Mouse (Mus musculus): Measurements from ENCODE around the gene Zfand2b. TPM values are rescaled to one million over a fixed set of nuclear protein-coding genes. Genes with fewer than 3 reads are reported as not detected.

Zfand2b gene
- polyA plus RNA-seq, 1 experiment, result 43.4 TPM

DNA sequence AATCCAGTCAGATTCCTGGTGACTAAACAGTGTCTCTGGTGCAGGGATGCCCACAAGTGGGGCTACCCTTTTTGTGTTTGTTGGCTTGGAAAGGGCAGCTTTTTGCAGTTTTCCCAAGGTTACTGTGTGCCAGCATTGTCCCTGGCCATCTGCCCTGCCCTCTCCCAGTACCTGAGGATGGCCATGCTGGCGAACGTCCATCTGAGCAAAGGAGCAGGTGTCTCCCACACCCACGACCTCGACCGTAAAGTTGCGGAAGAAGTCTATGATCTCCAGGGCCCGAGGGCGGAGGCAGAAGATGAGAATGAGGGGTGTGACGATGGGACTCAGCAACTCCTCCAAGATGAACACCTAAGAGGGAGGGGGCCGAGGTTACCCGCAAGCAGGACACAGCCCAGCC is 17.0 kb downstream of the Zfand2b start:
- TF ChIP-seq REST (IDR thresholded peaks at IDR 0.05; ENCODE audit: insufficient read depth, insufficient read length), result no peak
- no peak for TF ChIP-seq MYOG (IDR thresholded peaks at IDR 0.05; ENCODE audit: control insufficient read depth in 1 of 3, insufficient read depth in 1 of 3, insufficient read length in 2 of 3, low read depth in 2 of 3)
- no peak for TF ChIP-seq USF1 (IDR thresholded peaks at IDR 0.05; ENCODE audit: low read depth)
- TF ChIP-seq TCF12 (IDR thresholded peaks at IDR 0.05; ENCODE audit: insufficient read depth, poor library complexity, severe bottlenecking), result no peak
- TF ChIP-seq TCF3 (IDR thresholded peaks at IDR 0.05; ENCODE audit: insufficient read length, low read depth), result no peak
- TF ChIP-seq CEBPB (IDR thresholded peaks at IDR 0.05; ENCODE audit: insufficient read depth, poor library complexity, severe bottlenecking), result no peak
- no peak for TF ChIP-seq SRF (IDR thresholded peaks at IDR 0.05; ENCODE audit: control insufficient read depth, insufficient read length, low read depth)
- TF ChIP-seq MAX (IDR thresholded peaks at IDR 0.05; ENCODE audit: low read depth), result no peak
- no peak for TF ChIP-seq POLR2A (IDR thresholded peaks at IDR 0.05; ENCODE audit: insufficient read length, low read depth)
- no peak for TF ChIP-seq POLR2AphosphoS2 (IDR thresholded peaks at IDR 0.05; ENCODE audit: insufficient read length, low read depth)
- no peak for TF ChIP-seq MYOD1 (IDR thresholded peaks at IDR 0.05; ENCODE audit: control insufficient read depth in 1 of 3, insufficient read length in 2 of 3, low read depth in 2 of 3)
- no peak for TF ChIP-seq E2F4 (IDR thresholded peaks at IDR 0.05; ENCODE audit: insufficient read depth)
- no peaks in the 10 kb centered on the region for H3K27me3 ChIP-seq (ENCODE audit: control insufficient read depth, insufficient read depth, insufficient read length)
- H3K79me2 ChIP-seq (ENCODE audit: control insufficient read depth, insufficient read depth), result no peaks in the 10 kb centered on the region
- no peak overlapping the region for H3K4me2 ChIP-seq (ENCODE audit: low read depth)
- peaks cover 7% of the 10 kb centered on the region for H3K36me3 ChIP-seq (ENCODE audit: control insufficient read depth, insufficient read depth)
- H3ac ChIP-seq (ENCODE audit: control insufficient read depth, insufficient read length), result no peak overlapping the region
- no peak overlapping the region for H3K4me3 ChIP-seq

DNA sequence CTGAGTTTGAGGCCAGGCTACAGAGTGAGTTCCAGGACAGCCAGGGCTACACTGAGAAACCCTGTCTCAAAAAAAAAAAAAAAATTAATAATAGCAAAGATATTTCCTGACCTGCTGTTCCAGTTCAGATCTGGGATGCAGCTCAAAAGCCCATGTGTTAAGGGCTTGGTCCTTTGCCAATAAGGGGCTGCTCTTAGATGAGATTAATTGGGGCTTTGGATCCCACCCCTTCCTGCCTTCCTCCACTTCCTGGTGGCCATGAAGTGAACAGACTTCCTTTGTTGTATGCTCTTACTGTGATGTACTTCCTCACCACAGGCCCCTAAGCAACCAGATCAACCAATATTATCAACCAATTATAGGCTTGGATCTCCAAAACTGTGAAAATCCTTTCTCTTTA is 18.7 kb downstream of the Zfand2b start:
- Histone ChIP-seq H3K79me2 (ENCODE audit: control insufficient read depth, insufficient read depth) (peaks cover 6% of the 10 kb centered on the region), H3K4me2 (ENCODE audit: low read depth) (no peak overlapping the region), H3ac (ENCODE audit: control insufficient read depth, insufficient read length) (no peak overlapping the region), H3K4me3 (no peak overlapping the region), H3K36me3 (ENCODE audit: control insufficient read depth, insufficient read depth) (peaks cover 7% of the 10 kb centered on the region), H3K27me3 (ENCODE audit: control insufficient read depth, insufficient read depth, insufficient read length) (no peaks in the 10 kb centered on the region)
- TF ChIP-seq SRF (IDR thresholded peaks at IDR 0.05; ENCODE audit: control insufficient read depth, insufficient read length, low read depth), result no peak

DNA sequence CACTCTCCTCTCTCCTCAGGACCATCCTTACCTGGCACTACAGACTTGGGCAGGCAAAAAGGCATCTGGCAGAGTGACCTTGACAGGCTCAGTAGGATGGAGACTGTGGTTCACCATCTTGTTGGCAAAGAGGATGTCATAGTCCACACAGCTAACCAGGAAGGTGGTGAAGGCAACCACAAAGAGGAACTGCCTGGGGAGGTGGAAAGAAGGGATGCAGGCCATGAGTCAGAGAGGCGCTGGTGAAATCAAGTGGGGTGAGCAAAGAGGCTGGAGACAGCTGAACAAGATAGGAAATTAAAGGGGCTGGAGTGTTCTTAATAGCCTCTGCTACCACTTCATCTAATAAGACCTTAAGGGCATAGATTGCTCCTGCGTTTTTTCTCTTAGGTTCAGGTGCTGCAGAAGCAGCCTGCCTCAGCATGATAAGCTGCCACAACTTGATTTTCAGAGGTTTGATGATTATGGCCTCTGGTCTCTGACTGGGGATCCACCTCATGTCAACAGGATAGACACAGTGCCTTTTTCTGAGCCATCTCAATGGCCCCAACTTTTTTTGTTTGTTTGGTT is 19.6 kb downstream of the Zfand2b start:
- Histone ChIP-seq H3K36me3 (ENCODE audit: control insufficient read depth, insufficient read depth) (peaks cover 7% of the 10 kb centered on the region), H3K4me3 (no peak overlapping the region), H3ac (ENCODE audit: control insufficient read depth, insufficient read length) (no peak overlapping the region), H3K27me3 (ENCODE audit: control insufficient read depth, insufficient read depth, insufficient read length) (no peaks in the 10 kb centered on the region), H3K4me2 (ENCODE audit: low read depth) (no peak overlapping the region), H3K79me2 (ENCODE audit: control insufficient read depth, insufficient read depth) (peaks cover 6% of the 10 kb centered on the region)
- no peak for TF ChIP-seq CEBPB (IDR thresholded peaks at IDR 0.05; ENCODE audit: insufficient read depth, poor library complexity, severe bottlenecking)
- TF ChIP-seq POLR2AphosphoS2 (IDR thresholded peaks at IDR 0.05; ENCODE audit: insufficient read length, low read depth), result no peak
- no peak for TF ChIP-seq SRF (IDR thresholded peaks at IDR 0.05; ENCODE audit: control insufficient read depth, insufficient read length, low read depth)
- TF ChIP-seq USF1 (IDR thresholded peaks at IDR 0.05; ENCODE audit: low read depth), result no peak
- TF ChIP-seq E2F4 (IDR thresholded peaks at IDR 0.05; ENCODE audit: insufficient read depth), result no peak
- TF ChIP-seq TCF3 (IDR thresholded peaks at IDR 0.05; ENCODE audit: insufficient read length, low read depth), result no peak
- no peak for TF ChIP-seq MYOG (IDR thresholded peaks at IDR 0.05; ENCODE audit: control insufficient read depth in 1 of 3, insufficient read depth in 1 of 3, insufficient read length in 2 of 3, low read depth in 2 of 3)
- TF ChIP-seq MAX (IDR thresholded peaks at IDR 0.05; ENCODE audit: low read depth), result no peak
- TF ChIP-seq TCF12 (IDR thresholded peaks at IDR 0.05; ENCODE audit: insufficient read depth, poor library complexity, severe bottlenecking), result no peak
- TF ChIP-seq REST (IDR thresholded peaks at IDR 0.05; ENCODE audit: insufficient read depth, insufficient read length), result no peak
- no peak for TF ChIP-seq POLR2A (IDR thresholded peaks at IDR 0.05; ENCODE audit: insufficient read length, low read depth)
- TF ChIP-seq MYOD1 (IDR thresholded peaks at IDR 0.05; ENCODE audit: control insufficient read depth in 1 of 3, insufficient read length in 2 of 3, low read depth in 2 of 3), result no peak

DNA sequence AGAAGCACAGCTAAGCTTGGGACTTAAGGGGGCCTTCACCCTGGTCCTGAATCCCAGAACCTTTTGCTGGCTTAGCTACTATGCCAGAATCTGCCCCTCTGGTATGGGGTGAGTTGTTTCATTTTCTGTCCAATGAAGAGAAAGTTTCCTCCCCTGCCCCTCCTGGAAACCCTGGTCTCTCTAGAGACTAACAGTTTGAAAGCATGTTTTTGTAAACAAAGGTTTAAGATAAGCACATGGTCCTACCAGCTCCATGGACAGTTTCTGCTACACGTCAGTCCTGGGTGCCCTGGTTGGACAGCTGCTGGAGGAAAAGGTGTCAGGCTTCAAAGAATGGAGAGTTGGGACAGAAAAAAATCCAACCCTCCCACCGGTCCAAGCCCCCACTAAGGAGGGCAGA is 22.1 kb downstream of the Zfand2b start:
- H3K4me3 ChIP-seq, result peak overlapping the region; percentile 94
- no peak for TF ChIP-seq POLR2A (IDR thresholded peaks at IDR 0.05; ENCODE audit: insufficient read length, low read depth)
- no peak for TF ChIP-seq MYOG (IDR thresholded peaks at IDR 0.05; ENCODE audit: control insufficient read depth in 1 of 3, insufficient read depth in 1 of 3, insufficient read length in 2 of 3, low read depth in 2 of 3)
- no peak for TF ChIP-seq SRF (IDR thresholded peaks at IDR 0.05; ENCODE audit: control insufficient read depth, insufficient read length, low read depth)
- no peak for TF ChIP-seq REST (IDR thresholded peaks at IDR 0.05; ENCODE audit: insufficient read depth, insufficient read length)
- TF ChIP-seq CEBPB (IDR thresholded peaks at IDR 0.05; ENCODE audit: insufficient read depth, poor library complexity, severe bottlenecking), result no peak
- no peak for TF ChIP-seq MAX (IDR thresholded peaks at IDR 0.05; ENCODE audit: low read depth)
- no peak for TF ChIP-seq POLR2AphosphoS2 (IDR thresholded peaks at IDR 0.05; ENCODE audit: insufficient read length, low read depth)
- no peak for TF ChIP-seq USF1 (IDR thresholded peaks at IDR 0.05; ENCODE audit: low read depth)
- no peak for TF ChIP-seq TCF12 (IDR thresholded peaks at IDR 0.05; ENCODE audit: insufficient read depth, poor library complexity, severe bottlenecking)
- no peak for TF ChIP-seq E2F4 (IDR thresholded peaks at IDR 0.05; ENCODE audit: insufficient read depth)
- no peak for TF ChIP-seq TCF3 (IDR thresholded peaks at IDR 0.05; ENCODE audit: insufficient read length, low read depth)
- no peak for TF ChIP-seq MYOD1 (IDR thresholded peaks at IDR 0.05; ENCODE audit: control insufficient read depth in 1 of 3, insufficient read length in 2 of 3, low read depth in 2 of 3)
- no peaks in the 10 kb centered on the region for H3K27me3 ChIP-seq (ENCODE audit: control insufficient read depth, insufficient read depth, insufficient read length)
- peak overlapping the region; percentile 93 for H3K4me2 ChIP-seq (ENCODE audit: low read depth)
- H3K36me3 ChIP-seq (ENCODE audit: control insufficient read depth, insufficient read depth), result peaks cover 13% of the 10 kb centered on the region
- H3ac ChIP-seq (ENCODE audit: control insufficient read depth, insufficient read length), result no peak overlapping the region
- peaks cover 6% of the 10 kb centered on the region for H3K79me2 ChIP-seq (ENCODE audit: control insufficient read depth, insufficient read depth)

DNA sequence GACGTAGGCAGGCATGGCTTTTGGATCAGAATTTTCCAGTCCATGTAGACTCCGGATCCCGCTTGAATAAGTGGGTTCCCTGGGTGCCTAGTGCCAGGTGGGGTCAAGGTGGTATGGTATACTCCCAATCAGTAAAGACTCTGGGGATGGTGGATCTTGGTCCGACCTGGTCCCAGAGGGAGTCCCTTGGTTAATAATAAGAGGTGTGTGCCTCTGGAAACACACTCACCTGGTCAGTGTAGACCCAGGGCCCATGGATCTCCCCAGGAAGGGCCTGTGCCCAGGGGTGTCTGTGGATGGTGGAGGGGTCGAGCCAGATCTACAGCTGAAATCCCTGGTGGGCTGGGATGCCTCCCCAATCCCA is 22.8 kb downstream of the Zfand2b start:
- H3ac ChIP-seq (ENCODE audit: control insufficient read depth, insufficient read length), result peak overlapping the region; percentile 89
- no peaks in the 10 kb centered on the region for H3K27me3 ChIP-seq (ENCODE audit: control insufficient read depth, insufficient read depth, insufficient read length)
- H3K79me2 ChIP-seq (ENCODE audit: control insufficient read depth, insufficient read depth), result peaks cover 6% of the 10 kb centered on the region
- TF ChIP-seq POLR2A (IDR thresholded peaks at IDR 0.05; ENCODE audit: insufficient read length, low read depth) (no peak), TCF12 (IDR thresholded peaks at IDR 0.05; ENCODE audit: insufficient read depth, poor library complexity, severe bottlenecking) (no peak), REST (IDR thresholded peaks at IDR 0.05; ENCODE audit: insufficient read depth, insufficient read length) (no peak), CEBPB (IDR thresholded peaks at IDR 0.05; ENCODE audit: insufficient read depth, poor library complexity, severe bottlenecking) (no peak), MYOG (IDR thresholded peaks at IDR 0.05; ENCODE audit: control insufficient read depth in 1 of 3, insufficient read depth in 1 of 3, insufficient read length in 2 of 3, low read depth in 2 of 3) (no peak), MAX (IDR thresholded peaks at IDR 0.05; ENCODE audit: low read depth) (no peak), USF1 (IDR thresholded peaks at IDR 0.05; ENCODE audit: low read depth) (no peak)
- H3K4me3 ChIP-seq, result peak overlapping the region; percentile 94
- peaks cover 19% of the 10 kb centered on the region for H3K36me3 ChIP-seq (ENCODE audit: control insufficient read depth, insufficient read depth)
- H3K4me2 ChIP-seq (ENCODE audit: low read depth), result peak overlapping the region; percentile 93

Data from myocyte (in vitro differentiated cells).